Mouse (Mus musculus) kidney, embryonic 16.5 days (tissue): ENCODE measurements around the gene Ifna7. TPM values are rescaled to one million over a fixed set of nuclear protein-coding genes. Genes with fewer than 3 reads are reported as not detected.
A peak's percentile ranks its signal among the peaks of the same experiment; 100 is the strongest.
"Not testable (repeated sequence)": the region's sequence is repeated elsewhere in the genome, so short reads cannot be mapped to it uniquely, and the experiment has no call there.

Experiments
- ATAC-seq: fragments of 200-750 bp; cut with Nextera tagmentation; 2 replicates; pipeline ENCODE4 v1.8.0; 2017; ENCODE audit warnings: moderate TSS enrichment; ENCODE audit not compliant: low FRiP score, low TSS enrichment
- H3K27ac ChIP-seq: fragments of 300-500 bp; sonication (generic); 2 replicates; pipeline ENCODE4 v1.5.1; 2014; ENCODE audit warnings: low read length
- H3K27me3 ChIP-seq: fragments of 300-500 bp; sonication (generic); 2 replicates; pipeline ENCODE4 v1.6.1; 2014; ENCODE audit warnings: low read length, control low read depth, mixed read lengths; ENCODE audit not compliant: insufficient read depth
- H3K36me3 ChIP-seq: fragments of 300-500 bp; sonication (generic); 2 replicates; pipeline ENCODE4 v1.6.1; 2014; ENCODE audit warnings: low read length, control low read depth, mixed read lengths; ENCODE audit not compliant: insufficient read depth
- H3K4me1 ChIP-seq: fragments of 300-500 bp; sonication (generic); 2 replicates; pipeline ENCODE4 v1.6.1; 2014; ENCODE audit warnings: low read length, control low read depth, mixed read lengths; ENCODE audit not compliant: insufficient read depth
- H3K4me2 ChIP-seq: fragments of 300-500 bp; sonication (generic); replicated peaks from 2 replicates; pipeline ENCODE4 v1.6.1; 2014; ENCODE audit warnings: low read depth, low read length
- H3K4me3 ChIP-seq: fragments of 300-500 bp; sonication (generic); 2 replicates; pipeline ENCODE4 v1.5.1; 2014; ENCODE audit warnings: mild to moderate bottlenecking, low read length
- H3K9ac ChIP-seq: fragments of 300-500 bp; sonication (generic); replicated peaks from 2 replicates; pipeline ENCODE4 v1.6.1; 2014; ENCODE audit warnings: low read length
- H3K9me3 ChIP-seq: fragments of 300-500 bp; sonication (generic); 2 replicates; pipeline ENCODE4 v1.6.1; 2016; ENCODE audit warnings: low read length, control low read depth
- WGBS: fragments of 180-500 bp; shearing (Covaris S2); extraction: QIAGEN DNeasy Blood & Tissue Kit; methylation state at CpG from one replicate; pipeline ENCODE4 v1.1.7; 2014; 5-methylcytosine and 5-hydroxymethylcytosine counted together
- polyA plus RNA-seq: library from polyadenylated mRNA; unstranded; fragments of >200 nt; fragmentation: Nextera tagmentation; extraction: Ambion mirVana; gene quantifications from 2 replicates; pipeline ENCODE4 v1.2.1, GENCODE M21; 2015

Ifna7 gene
- polyA plus RNA-seq, 1 experiment from 2014 or later = not detected

- not testable (repeated sequence) for ATAC-seq, H3K27me3 ChIP-seq
- 0% methylated on average over 10 of the region's 52 CpGs for WGBS
These were observed 21.9 kb upstream of the Ifna7 start, which contains the start of gene Gm13275 for GRCm38 (mm10) chr4:88793936-88794675. Gene Gm13275 (plus strand): TSS chr4:88794487.

DNA sequence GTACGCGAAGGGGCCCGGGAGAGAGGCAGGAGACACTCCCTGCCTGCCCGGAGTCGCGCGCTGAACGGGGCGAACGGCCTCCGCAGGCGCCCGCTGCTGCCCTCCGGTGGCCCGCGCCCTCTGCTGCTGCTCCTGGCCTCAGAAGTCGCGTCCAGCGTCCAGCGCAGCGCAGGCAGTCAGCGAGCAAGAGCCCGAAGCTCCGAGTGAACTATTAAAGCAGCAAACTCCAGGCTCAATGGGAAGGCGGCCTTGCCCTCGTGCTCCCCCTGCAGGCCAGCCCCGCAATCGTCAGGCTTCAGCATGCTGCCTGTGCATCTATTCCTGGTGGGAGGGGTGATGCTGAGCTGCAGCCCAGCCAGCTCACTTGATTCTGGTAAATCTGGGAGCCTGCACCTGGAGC, 18.9 kb upstream of the Ifna7 start, which contains the start of gene Gm13279:
Gm13279 (plus strand) TSS at position 301 of the 400 bp plus-strand sequence.
- not testable (repeated sequence) for H3K4me1 ChIP-seq, H3K9ac ChIP-seq, H3K27me3 ChIP-seq, H3K36me3 ChIP-seq, ATAC-seq, H3K27ac ChIP-seq, H3K4me2 ChIP-seq, H3K9me3 ChIP-seq, H3K4me3 ChIP-seq
- WGBS = no CpG with 5 or more reads among the region's 28 CpGs

More at GRCm38 (mm10) chr4:88793936-88794675, 21.9 kb upstream of the Ifna7 start, which contains the start of gene Gm13275:
- H3K36me3 ChIP-seq, H3K4me1 ChIP-seq, H3K27ac ChIP-seq, H3K9me3 ChIP-seq, H3K4me2 ChIP-seq, H3K9ac ChIP-seq, H3K4me3 ChIP-seq: not testable (repeated sequence)

GRCm38 (mm10) chr4:88799365-88799764, 16.7 kb upstream of the Ifna7 start, which contains the start of gene Gm13285:
Gene Gm13285 (plus strand): TSS chr4:88799665.
- not testable (repeated sequence) for H3K4me2 ChIP-seq, H3K27ac ChIP-seq, H3K36me3 ChIP-seq, H3K9ac ChIP-seq, H3K27me3 ChIP-seq, H3K4me3 ChIP-seq, ATAC-seq, H3K4me1 ChIP-seq, H3K9me3 ChIP-seq
- no CpG with 5 or more reads among the region's 7 CpGs for WGBS

DNA sequence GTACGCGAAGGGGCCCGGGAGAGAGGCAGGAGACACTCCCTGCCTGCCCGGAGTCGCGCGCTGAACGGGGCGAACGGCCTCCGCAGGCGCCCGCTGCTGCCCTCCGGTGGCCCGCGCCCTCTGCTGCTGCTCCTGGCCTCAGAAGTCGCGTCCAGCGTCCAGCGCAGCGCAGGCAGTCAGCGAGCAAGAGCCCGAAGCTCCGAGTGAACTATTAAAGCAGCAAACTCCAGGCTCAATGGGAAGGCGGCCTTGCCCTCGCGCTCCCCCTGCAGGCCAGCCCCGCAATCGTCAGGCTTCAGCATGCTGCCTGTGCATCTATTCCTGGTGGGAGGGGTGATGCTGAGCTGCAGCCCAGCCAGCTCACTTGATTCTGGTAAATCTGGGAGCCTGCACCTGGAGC, 13.1 kb upstream of the Ifna7 start, which contains the start of gene Gm13287:
Gm13287 (plus strand) TSS at position 301 of the 400 bp plus-strand sequence.
- H3K27me3 ChIP-seq, H3K27ac ChIP-seq, H3K36me3 ChIP-seq, H3K9ac ChIP-seq, H3K4me2 ChIP-seq, H3K4me3 ChIP-seq, H3K9me3 ChIP-seq, ATAC-seq, H3K4me1 ChIP-seq: not testable (repeated sequence)
- no CpG with 5 or more reads among the region's 29 CpGs for WGBS

DNA sequence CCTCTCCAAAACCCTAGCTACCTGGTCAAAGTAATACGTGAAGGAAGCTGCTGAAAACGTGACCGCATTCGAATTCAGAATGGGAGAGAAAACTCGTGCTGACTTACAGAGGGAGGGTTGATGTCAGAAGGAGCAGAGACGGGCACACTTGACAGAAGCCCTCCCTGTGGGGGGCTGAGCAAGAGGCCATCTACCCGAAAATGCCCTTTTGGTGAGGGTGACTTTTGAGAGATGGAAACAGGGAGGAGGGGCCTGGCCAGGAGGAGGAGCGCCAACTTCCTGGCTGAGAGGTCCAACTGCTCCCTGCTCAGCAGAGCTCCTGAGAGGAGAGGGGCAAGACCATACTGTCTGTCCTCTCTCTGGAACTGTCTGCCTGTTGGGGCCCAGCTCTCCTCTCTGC, 10.8 kb upstream of the Ifna7 start, which contains the start of gene Gm13288:
Gm13288 (plus strand) TSS at position 301 of the 400 bp plus-strand sequence.
- not testable (repeated sequence) for H3K27ac ChIP-seq, H3K4me1 ChIP-seq, H3K4me2 ChIP-seq, ATAC-seq, H3K36me3 ChIP-seq, H3K9ac ChIP-seq, H3K27me3 ChIP-seq, H3K9me3 ChIP-seq
- 0 out of 2 replicates have a peak within 1 kb of the TSS, but pooled peaks have one; percentile 21 for H3K4me3 ChIP-seq
- WGBS = no CpG with 5 or more reads among the region's 8 CpGs

DNA sequence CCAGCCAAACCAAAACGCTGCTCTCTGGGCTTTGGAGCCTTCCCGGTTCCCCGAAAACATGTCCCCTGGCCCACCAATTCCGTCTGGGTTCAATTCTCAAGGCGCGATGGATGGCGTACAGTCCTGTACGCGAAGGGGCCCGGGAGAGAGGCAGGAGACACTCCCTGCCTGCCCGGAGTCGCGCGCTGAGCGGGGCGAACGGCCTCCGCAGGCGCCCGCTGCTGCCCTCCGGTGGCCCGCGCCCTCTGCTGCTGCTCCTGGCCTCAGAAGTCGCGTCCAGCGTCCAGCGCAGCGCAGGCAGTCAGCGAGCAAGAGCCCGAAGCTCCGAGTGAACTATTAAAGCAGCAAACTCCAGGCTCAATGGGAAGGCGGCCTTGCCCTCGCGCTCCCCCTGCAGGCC, 10.3 kb upstream of the Ifna7 start:
- not testable (repeated sequence) for H3K9ac ChIP-seq, H3K27ac ChIP-seq, H3K36me3 ChIP-seq, ATAC-seq, H3K4me1 ChIP-seq, H3K4me2 ChIP-seq, H3K9me3 ChIP-seq, H3K27me3 ChIP-seq
- 0 out of 2 replicates have a peak overlapping the region, but pooled peaks have one; percentile 21 for H3K4me3 ChIP-seq
- 0% methylated on average over 8 of the region's 34 CpGs for WGBS

GRCm38 (mm10) chr4:88819659-88820058, 3.6 kb downstream of the Ifna7 start, which contains the start of gene Ifna11:
Gene Ifna11 (plus strand): TSS chr4:88819959.
- Histone ChIP-seq H3K36me3 (no peaks in the 10 kb centered on the region), H3K4me2 (no peak within 1 kb of the TSS), H3K9me3 (no peaks in the 10 kb centered on the region), H3K4me1 (no peaks in the 10 kb centered on the region), H3K27me3 (no peaks in the 10 kb centered on the region), H3K9ac (no peak within 1 kb of the TSS), H3K4me3 (no peak within 1 kb of the TSS), H3K27ac (no peak within 1 kb of the TSS)
- no peak for ATAC-seq
- WGBS = 75% methylated on average over 1 of the region's 1 CpGs

DNA sequence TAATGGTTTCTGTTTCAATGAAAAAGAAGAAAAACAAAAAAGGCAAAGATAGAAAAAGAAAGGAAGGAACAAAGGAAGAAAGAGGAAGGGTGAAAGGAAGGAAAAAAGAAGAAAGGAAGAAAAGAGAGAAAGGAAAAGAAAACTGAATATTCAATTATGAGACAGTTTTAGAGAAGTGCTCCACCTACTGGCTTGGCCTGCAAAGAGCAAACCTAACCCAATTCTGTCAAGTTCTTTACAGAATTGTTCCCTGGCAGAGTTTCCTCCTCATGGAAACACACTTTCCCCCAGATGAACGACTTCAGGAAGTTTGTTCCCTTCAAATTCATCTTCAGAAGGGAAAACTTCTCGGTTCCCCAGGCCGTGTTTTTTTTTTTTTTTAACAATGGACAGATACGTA, 7.0 kb downstream of the Ifna7 start:
- H3K9me3 ChIP-seq = no peaks in the 10 kb centered on the region
- H3K4me3 ChIP-seq = no peak overlapping the region
- WGBS = 22% methylated on average over 4 of the region's 4 CpGs
- no peak overlapping the region for H3K4me2 ChIP-seq
- H3K4me1 ChIP-seq = no peaks in the 10 kb centered on the region
- no peaks in the 10 kb centered on the region for H3K27me3 ChIP-seq
- no peak for ATAC-seq
- no peak overlapping the region for H3K9ac ChIP-seq
- H3K36me3 ChIP-seq = no peaks in the 10 kb centered on the region
- H3K27ac ChIP-seq = no peak overlapping the region

DNA sequence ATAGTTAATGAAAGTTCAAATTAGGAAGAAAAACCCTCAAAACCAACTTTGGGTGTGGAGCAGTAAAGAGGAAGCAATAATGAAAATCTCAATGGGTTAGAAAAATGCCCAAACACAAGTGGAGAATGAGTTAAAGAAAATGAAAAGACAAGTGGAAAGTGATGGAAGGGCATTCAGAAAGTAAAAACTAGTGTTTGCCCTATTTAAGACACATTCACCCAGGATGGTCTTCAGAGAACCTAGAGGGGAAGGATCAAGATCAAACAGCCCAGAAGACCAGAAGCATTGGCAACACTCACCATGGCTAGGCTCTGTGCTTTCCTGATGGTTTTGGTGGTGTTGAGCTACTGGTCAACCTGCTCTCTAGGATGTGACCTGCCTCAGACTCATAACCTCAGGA, 11.1 kb downstream of the Ifna7 start, which contains the start of gene Ifna6:
Ifna6 (plus strand) TSS at position 301 of the 400 bp plus-strand sequence.
- H3K9me3 ChIP-seq, H3K9ac ChIP-seq, H3K4me3 ChIP-seq, H3K27ac ChIP-seq, H3K36me3 ChIP-seq, H3K4me2 ChIP-seq, ATAC-seq, H3K4me1 ChIP-seq, H3K27me3 ChIP-seq: not testable (repeated sequence)

GRCm38 (mm10) chr4:88830523-88830922, 14.5 kb downstream of the Ifna7 start:
- Histone ChIP-seq H3K9me3 (no peaks in the 10 kb centered on the region), H3K27me3 (no peaks in the 10 kb centered on the region), H3K27ac (no peak overlapping the region), H3K4me1 (no peaks in the 10 kb centered on the region), H3K4me3 (no peak overlapping the region), H3K36me3 (no peaks in the 10 kb centered on the region), H3K4me2 (no peak overlapping the region), H3K9ac (no peak overlapping the region)
- WGBS = 27% methylated on average over 4 of the region's 4 CpGs
- no peak for ATAC-seq
